ENCODE assay signal across 8 mouse cellular contexts in the genomic region with DNA sequence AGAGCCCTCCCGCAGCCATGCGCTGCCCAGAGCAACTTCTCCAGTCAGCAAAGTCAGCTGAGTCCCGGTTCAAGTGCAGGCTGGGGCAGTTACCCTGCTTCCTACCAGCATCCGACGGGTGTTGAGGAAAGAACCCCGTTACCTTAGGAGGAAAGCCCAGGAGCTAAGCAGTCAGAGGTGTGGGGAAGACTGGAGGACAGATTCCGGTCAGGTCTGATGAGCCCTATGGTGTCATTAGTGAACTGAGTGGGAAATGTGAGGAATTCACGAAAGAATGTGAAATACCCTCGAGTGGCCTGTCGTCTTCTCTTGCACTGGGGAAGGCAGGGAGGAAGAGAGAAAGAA. TPM values are rescaled to one million over a fixed set of nuclear protein-coding genes. Genes with fewer than 3 reads are reported as not detected.
DNase-seq lines count a peak whose midpoint lies in the region; ATAC-seq and TF ChIP-seq lines count a peak whose summit lies in the region.

No protein-coding gene starts in this region.

- WGBS in embryonic facial prominence, embryonic 11.5 days = 21% methylated on average over 10 of the region's 10 CpGs
- WGBS in hindbrain, embryonic 12.5 days = 26% methylated on average over 10 of the region's 10 CpGs
- 11% methylated on average over 10 of the region's 10 CpGs for WGBS in lung, embryonic 14.5 days
- 17% methylated on average over 10 of the region's 10 CpGs for WGBS in small intestine, adult 2 months

- H3K27me3 ChIP-seq in embryonic facial prominence, embryonic 11.5 days (ENCODE audit: control insufficient read depth, insufficient read depth, low read length) = peaks cover 2% of the 10 kb centered on the region; the same call in 1 of the 2 replicates
- peaks cover 8% of the 10 kb centered on the region for H3K27me3 ChIP-seq in hindbrain, embryonic 12.5 days
- H3K27me3 ChIP-seq in lung, embryonic 14.5 days (ENCODE audit: insufficient read depth, low read length) = no peaks in the 10 kb centered on the region
- no peaks in the 10 kb centered on the region for H3K27me3 ChIP-seq in small intestine, adult 2 months (ENCODE audit: control insufficient read depth, insufficient read depth, low read length)

- H3K27ac ChIP-seq in layer of hippocampus, adult 2 months = peak overlapping the region; percentile 67; the same call in 1 of the 2 replicates
- no peak overlapping the region for H3K27ac ChIP-seq in embryonic facial prominence, embryonic 11.5 days (replicated peaks; ENCODE audit: low read depth, low read length)
- H3K27ac ChIP-seq in hindbrain, embryonic 12.5 days = no peak overlapping the region
- H3K27ac ChIP-seq in lung, embryonic 14.5 days (ENCODE audit: low read depth) = no peak overlapping the region
- H3K27ac ChIP-seq in small intestine, adult 2 months (ENCODE audit: insufficient read depth, low read depth, low read length) = no peak overlapping the region

- DNase-seq in layer of hippocampus, adult 2 months (ENCODE audit: low spot score in 2 of 2) = no peak
- DNase-seq in layer of hippocampus, postnatal 36 days = no peak
- DNase-seq in embryonic facial prominence, embryonic 11.5 days (ENCODE audit: low spot score) = peak; percentile 4
- DNase-seq in lung, embryonic 14.5 days = peak; percentile 19
- no peak for DNase-seq in gastrocnemius, postnatal 36 days
- DNase-seq in gastrocnemius, postnatal 25 days = no peak

- H3K9me3 ChIP-seq in embryonic facial prominence, embryonic 11.5 days (replicated peaks; ENCODE audit: control insufficient read depth, low read length) = no peaks in the 10 kb centered on the region
- H3K9me3 ChIP-seq in hindbrain, embryonic 12.5 days (replicated peaks) = no peaks in the 10 kb centered on the region
- no peaks in the 10 kb centered on the region for H3K9me3 ChIP-seq in lung, embryonic 14.5 days (ENCODE audit: low read depth, low read length)

- no peak for TF ChIP-seq CTCF in layer of hippocampus, adult 2 months (conservative IDR thresholded peaks at IDR 0.05)
- no peak for TF ChIP-seq CTCF in lung, embryonic 14.5 days (IDR thresholded peaks at IDR 0.05; ENCODE audit: low read depth)
- TF ChIP-seq CTCF in small intestine, adult 2 months (IDR thresholded peaks at IDR 0.05; ENCODE audit: extremely low read depth, insufficient read length, insufficient replicate concordance, low read depth, low read length) = no peak

- TF ChIP-seq POLR2A in small intestine, adult 2 months (IDR thresholded peaks at IDR 0.05; ENCODE audit: low read depth, low read length) = no peak

- peak; percentile 25; the same call in 1 of the 2 replicates for ATAC-seq in embryonic facial prominence, embryonic 11.5 days (replicated peaks; ENCODE audit: insufficient number of reproducible peaks, low FRiP score, low TSS enrichment, low read depth)
- no peak for ATAC-seq in hindbrain, embryonic 12.5 days (ENCODE audit: low FRiP score)
- peak; percentile 32; the same call in 1 of the 2 replicates for ATAC-seq in lung, embryonic 14.5 days (ENCODE audit: insufficient read depth)

- H3K4me3 ChIP-seq in layer of hippocampus, adult 2 months = peak overlapping the region; percentile 78
- peak overlapping the region; percentile 53 for H3K4me3 ChIP-seq in embryonic facial prominence, embryonic 11.5 days (ENCODE audit: low read depth, low read length)
- peak overlapping the region; percentile 53 for H3K4me3 ChIP-seq in hindbrain, embryonic 12.5 days
- H3K4me3 ChIP-seq in lung, embryonic 14.5 days (ENCODE audit: low read depth, low read length) = peak overlapping the region; percentile 61
- peak overlapping the region; percentile 95 for H3K4me3 ChIP-seq in small intestine, adult 2 months (ENCODE audit: low read depth, low read length)

- intact Hi-C loops in gastrocnemius, postnatal 36 days (cut with DNase I) = no loop called here

- no peaks in the 10 kb centered on the region for H3K4me1 ChIP-seq in embryonic facial prominence, embryonic 11.5 days (ENCODE audit: control insufficient read depth, insufficient read depth, low read length)
- 0 out of 2 replicates have a peak, but pooled peaks cover 6% of the 10 kb centered on the region for H3K4me1 ChIP-seq in hindbrain, embryonic 12.5 days
- H3K4me1 ChIP-seq in lung, embryonic 14.5 days (ENCODE audit: insufficient read depth) = no peaks in the 10 kb centered on the region
- H3K4me1 ChIP-seq in small intestine, adult 2 months (ENCODE audit: control insufficient read depth, insufficient read depth, insufficient read length, low read length) = no peaks in the 10 kb centered on the region; the same call in 1 of the 2 replicates

- no peaks in the 10 kb centered on the region for H3K36me3 ChIP-seq in embryonic facial prominence, embryonic 11.5 days (replicated peaks; ENCODE audit: control insufficient read depth, insufficient read depth, low read depth, low read length)
- H3K36me3 ChIP-seq in hindbrain, embryonic 12.5 days = no peaks in the 10 kb centered on the region
- no peaks in the 10 kb centered on the region for H3K36me3 ChIP-seq in lung, embryonic 14.5 days (ENCODE audit: insufficient read depth)
- peaks cover 7% of the 10 kb centered on the region; the same call in 1 of the 2 replicates for H3K36me3 ChIP-seq in small intestine, adult 2 months (ENCODE audit: control insufficient read depth, insufficient read depth, low read length)

- peak overlapping the region; percentile 40; the same call in 1 of the 2 replicates for H3K9ac ChIP-seq in embryonic facial prominence, embryonic 11.5 days (replicated peaks; ENCODE audit: low read length)
- H3K9ac ChIP-seq in hindbrain, embryonic 12.5 days = peak overlapping the region; percentile 49; the same call in 1 of the 2 replicates
- peak overlapping the region; percentile 62 for H3K9ac ChIP-seq in lung, embryonic 14.5 days

- peak overlapping the region; percentile 75 for H3K4me2 ChIP-seq in embryonic facial prominence, embryonic 11.5 days (ENCODE audit: low read depth, low read length)
- peak overlapping the region; percentile 69 for H3K4me2 ChIP-seq in hindbrain, embryonic 12.5 days (replicated peaks)
- H3K4me2 ChIP-seq in lung, embryonic 14.5 days = peak overlapping the region; percentile 76

RNA-seq across cellular contexts. Expression of a gene that starts 0.9 kb away (rescaled TPM):
- 1 to 10 TPM; 7.2 to 9.1 TPM for total RNA-seq in layer of hippocampus, adult 2 months (2021)
- total RNA-seq in layer of hippocampus, postnatal 36 days (2021) = 10 to 100 TPM in 1 of 2 experiments, 1 to 10 TPM in 1; 9.9 to 10.7 TPM
- polyA plus RNA-seq in embryonic facial prominence, embryonic 11.5 days (2014; fragmentation: Nextera tagmentation; extraction: Ambion mirVana) = 15.2 and 19.0 TPM in 2 replicates
- polyA plus RNA-seq in hindbrain, embryonic 12.5 days (2016; fragmentation: Nextera tagmentation; extraction: Ambion mirVana) = 11.0 and 14.1 TPM in 2 replicates
- polyA plus RNA-seq in lung, embryonic 14.5 days (2014; fragmentation: Nextera tagmentation; extraction: Ambion mirVana) = 13.8 and 14.6 TPM in 2 replicates
- polyA plus RNA-seq in small intestine, adult 2 months (2012; rRNA removed) = 10.3 and 12.4 TPM in 2 replicates
- 1 to 10 TPM; 5.0 to 5.9 TPM for total RNA-seq in gastrocnemius, postnatal 36 days (2021)
- total RNA-seq in gastrocnemius, postnatal 25 days (2021) = 1 to 10 TPM; 6.4 to 7.4 TPM

RNA-seq across cellular contexts. Expression of a gene that starts 40.6 kb away (rescaled TPM):
- 10 to 100 TPM; 62.6 to 62.9 TPM for total RNA-seq in layer of hippocampus, adult 2 months (2021)
- 10 to 100 TPM; 55.5 to 64.4 TPM for total RNA-seq in layer of hippocampus, postnatal 36 days (2021)
- polyA plus RNA-seq in embryonic facial prominence, embryonic 11.5 days (2014; fragmentation: Nextera tagmentation; extraction: Ambion mirVana) = 9.2 and 10.9 TPM in 2 replicates
- polyA plus RNA-seq in hindbrain, embryonic 12.5 days (2016; fragmentation: Nextera tagmentation; extraction: Ambion mirVana) = 11.5 and 12.2 TPM in 2 replicates
- polyA plus RNA-seq in lung, embryonic 14.5 days (2014; fragmentation: Nextera tagmentation; extraction: Ambion mirVana) = 10.3 and 11.4 TPM in 2 replicates
- polyA plus RNA-seq in small intestine, adult 2 months (2012; rRNA removed) = 15.0 and 20.1 TPM in 2 replicates
- total RNA-seq in gastrocnemius, postnatal 36 days (2021) = 10 to 100 TPM; 37.2 to 47.2 TPM
- 10 to 100 TPM; 53.4 to 53.5 TPM for total RNA-seq in gastrocnemius, postnatal 25 days (2021)

RNA-seq across cellular contexts. Expression of a gene that starts 42.4 kb away (rescaled TPM):
- 100 to 1,000 TPM; 159 to 161 TPM for total RNA-seq in layer of hippocampus, adult 2 months (2021)
- total RNA-seq in layer of hippocampus, postnatal 36 days (2021) = 100 to 1,000 TPM; 150 to 156 TPM
- polyA plus RNA-seq in embryonic facial prominence, embryonic 11.5 days (2014; fragmentation: Nextera tagmentation; extraction: Ambion mirVana) = 62.6 and 67.1 TPM in 2 replicates
- polyA plus RNA-seq in hindbrain, embryonic 12.5 days (2016; fragmentation: Nextera tagmentation; extraction: Ambion mirVana) = 97.4 and 103 TPM in 2 replicates
- polyA plus RNA-seq in lung, embryonic 14.5 days (2014; fragmentation: Nextera tagmentation; extraction: Ambion mirVana) = 64.9 and 66.1 TPM in 2 replicates
- 0.53 and 1.5 TPM in 2 replicates for polyA plus RNA-seq in small intestine, adult 2 months (2012; rRNA removed)
- total RNA-seq in gastrocnemius, postnatal 36 days (2021) = 10 to 100 TPM; 55.6 to 61.1 TPM
- total RNA-seq in gastrocnemius, postnatal 25 days (2021) = 10 to 100 TPM; 53.8 to 53.9 TPM

Comparison
In these comparisons a context has a peak if more than half of its experiments do, and no peak if none do; other contexts are left out.
1. DNase-seq: peak in embryonic facial prominence, embryonic 11.5 days (single experiment) and lung, embryonic 14.5 days (single experiment); none in layer of hippocampus, adult 2 months (0 of 2), layer of hippocampus, postnatal 36 days (0 of 2), gastrocnemius, postnatal 36 days (0 of 2) and gastrocnemius, postnatal 25 days (single experiment).
2. Peak in every context shown above with its lines, with median percentiles within 50 percentile points of each other: H3K4me3 ChIP-seq, H3K4me2 ChIP-seq and H3K9ac ChIP-seq.